Mouse (Mus musculus) heart, embryonic 14.5 days (tissue): ENCODE data around the gene Sh3bp4. TPM values are rescaled to one million over a fixed set of nuclear protein-coding genes. Genes with fewer than 3 reads are reported as not detected.

Source experiments
- ATAC-seq: fragments of 200-750 bp; cut with Nextera tagmentation; 2 replicates; pipeline ENCODE4 v1.8.0; 2017; ENCODE audit warnings: low read depth, moderate TSS enrichment; ENCODE audit not compliant: insufficient number of reproducible peaks, insufficient read depth, low FRiP score
- H3K27ac ChIP-seq, 2 experiments: fragments of 200-500 bp in 1 of 2; fragments of 300-500 bp in 1 of 2; sonication (generic) in 1 of 2; replicated peaks in 1 of 2; 2 replicates each; pipeline ENCODE4 v1.5.1; 2012 to 2014; ENCODE audit warnings: low read depth in 2 of 2, low read length in 2 of 2, control low read depth in 1 of 2, mild to moderate bottlenecking in 1 of 2, mixed read lengths in 1 of 2; ENCODE audit not compliant: control insufficient read depth in 1 of 2, insufficient read depth in 1 of 2
- H3K27me3 ChIP-seq: fragments of 300-500 bp; sonication (generic); 2 replicates; pipeline ENCODE4 v1.6.1; 2014; ENCODE audit warnings: mild to moderate bottlenecking, low read length, control low read depth; ENCODE audit not compliant: control insufficient read depth, insufficient read depth
- H3K36me3 ChIP-seq: fragments of 300-500 bp; sonication (generic); 2 replicates; pipeline ENCODE4 v1.6.1; 2014; ENCODE audit warnings: mild to moderate bottlenecking, control low read depth, low read length, mixed read lengths; ENCODE audit not compliant: control insufficient read depth, insufficient read depth
- H3K4me1 ChIP-seq, 2 experiments: fragments of 200-500 bp in 1 of 2; fragments of 300-500 bp in 1 of 2; sonication (generic) in 1 of 2; 2 replicates each; pipeline ENCODE4 v1.6.1; 2012 to 2014; ENCODE audit warnings: low read length in 2 of 2, control low read depth in 1 of 2, mixed read lengths in 1 of 2; ENCODE audit not compliant: control insufficient read depth in 2 of 2, insufficient read depth in 2 of 2
- H3K4me2 ChIP-seq: fragments of 300-500 bp; sonication (generic); 2 replicates; pipeline ENCODE4 v1.6.1; 2014; ENCODE audit warnings: mild to moderate bottlenecking, low read length
- H3K4me3 ChIP-seq, 2 experiments: fragments of 200-500 bp in 1 of 2; fragments of 300-500 bp in 1 of 2; sonication (generic) in 1 of 2; 2 replicates each; pipeline ENCODE4 v1.5.1; 2012 to 2014; ENCODE audit warnings: low read length in 2 of 2, mild to moderate bottlenecking in 2 of 2, control low read depth in 1 of 2, low read depth in 1 of 2, moderate library complexity in 1 of 2; ENCODE audit not compliant: control insufficient read depth in 1 of 2, insufficient read depth in 1 of 2
- H3K9ac ChIP-seq: fragments of 300-500 bp; sonication (generic); 2 replicates; pipeline ENCODE4 v1.6.1; 2014; ENCODE audit warnings: mild to moderate bottlenecking, low read length
- H3K9me3 ChIP-seq: fragments of 300-500 bp; sonication (generic); 2 replicates; pipeline ENCODE4 v1.6.1; 2016; ENCODE audit warnings: low read length, control low read depth; ENCODE audit not compliant: control insufficient read depth
- WGBS: fragments of 180-500 bp; shearing (Covaris S2); extraction: QIAGEN DNeasy Blood & Tissue Kit; methylation state at CpG from one replicate; pipeline ENCODE4 v1.1.7; 2014; 5-methylcytosine and 5-hydroxymethylcytosine counted together
- polyA plus RNA-seq: library from polyadenylated mRNA; unstranded; fragments of >200 nt; fragmentation: Nextera tagmentation; extraction: Ambion mirVana; gene quantifications from 2 replicates; pipeline ENCODE4 v1.2.1, GENCODE M21; 2014

Sh3bp4 gene
- polyA plus RNA-seq, 1 experiment from 2014 or later, result 17.2 TPM

DNA sequence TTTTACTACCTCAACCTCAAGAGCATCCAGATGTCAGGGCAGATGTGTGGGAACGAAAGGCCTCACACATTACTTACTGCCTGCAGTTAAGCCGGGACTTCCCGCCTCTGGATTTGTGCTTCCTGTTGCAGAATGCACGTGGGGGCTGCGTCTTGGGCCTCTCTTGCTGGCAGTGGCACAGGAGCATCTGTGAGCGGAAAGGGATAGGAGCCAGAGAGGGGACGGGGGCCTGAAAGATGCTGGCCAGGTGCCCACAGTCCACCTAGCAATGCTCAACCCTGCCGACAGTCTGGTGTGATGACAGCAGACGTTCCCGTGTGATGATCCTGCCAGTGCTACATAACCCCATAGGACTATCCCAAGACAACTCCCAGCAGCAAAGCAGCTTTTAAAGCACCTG is 17.9 kb downstream of the Sh3bp4 start:
- H3K36me3 ChIP-seq, result no peaks in the 10 kb centered on the region
- H3K4me3 ChIP-seq, result no peak overlapping the region
- H3K27me3 ChIP-seq, result no peaks in the 10 kb centered on the region
- no peaks in the 10 kb centered on the region for H3K9me3 ChIP-seq
- H3K27ac ChIP-seq, result no peak overlapping the region
- H3K4me1 ChIP-seq, result peaks cover 54 to 66% of the 10 kb centered on the region in 2 experiments
- H3K4me2 ChIP-seq, result no peak overlapping the region
- 38% methylated on average over 10 of the region's 10 CpGs for WGBS
- H3K9ac ChIP-seq, result no peak overlapping the region
- no peak for ATAC-seq

DNA sequence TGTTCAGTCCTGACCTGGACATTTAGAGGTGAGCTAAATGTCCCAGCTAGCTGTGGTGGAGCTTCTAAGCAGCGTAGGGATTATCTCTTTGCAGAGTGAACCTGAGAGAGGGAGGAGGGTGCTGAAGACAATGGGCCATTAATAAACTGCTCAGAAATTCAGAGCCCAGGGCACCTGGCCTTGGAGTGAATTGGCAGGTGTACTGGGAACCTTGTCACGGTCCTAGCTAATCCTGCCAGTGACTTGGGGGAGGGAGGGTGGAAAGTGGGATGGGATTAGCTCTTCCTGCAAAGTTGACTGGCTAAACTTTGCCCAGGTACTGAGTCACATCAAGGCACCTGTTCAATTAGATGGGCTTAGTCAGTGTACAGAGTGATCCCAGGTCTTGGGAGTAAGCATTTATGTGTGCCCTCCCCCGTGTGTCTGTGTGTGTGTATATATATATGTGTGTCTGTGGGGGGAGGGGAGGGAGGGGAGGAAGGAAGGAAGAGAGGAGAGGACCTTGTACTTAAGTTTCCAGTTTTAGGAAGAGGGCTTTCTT is 18.6 kb downstream of the Sh3bp4 start:
- peak overlapping the region in 1 of 2 experiments; percentile 58; a peak in 1 of 4 replicates for H3K27ac ChIP-seq

GRCm38 (mm10) chr1:89089821-89090600 is 19.8 kb downstream of the Sh3bp4 start:
- H3K27ac ChIP-seq, result peak overlapping the region; percentile 47 to 58
- no peaks in the 10 kb centered on the region for H3K36me3 ChIP-seq
- no peak overlapping the region for H3K4me3 ChIP-seq
- H3K9ac ChIP-seq, result no peak overlapping the region
- no peaks in the 10 kb centered on the region for H3K9me3 ChIP-seq
- 51% methylated on average over 21 of the region's 21 CpGs for WGBS
- peaks cover 69 to 85% of the 10 kb centered on the region in 2 experiments for H3K4me1 ChIP-seq
- H3K4me2 ChIP-seq, result no peak overlapping the region
- H3K27me3 ChIP-seq, result no peaks in the 10 kb centered on the region
- ATAC-seq, result no peak

More for the DNA sequence above, 18.6 kb downstream of the Sh3bp4 start:
- Histone ChIP-seq H3K4me1 (peaks cover 61 to 73% of the 10 kb centered on the region in 2 experiments), H3K4me2 (no peak overlapping the region), H3K4me3 (no peak overlapping the region), H3K9ac (no peak overlapping the region), H3K27me3 (no peaks in the 10 kb centered on the region), H3K9me3 (no peaks in the 10 kb centered on the region), H3K36me3 (no peaks in the 10 kb centered on the region)
- ATAC-seq, result no peak
- WGBS, result 37% methylated on average over 3 of the region's 3 CpGs

- no peaks in the 10 kb centered on the region for H3K36me3 ChIP-seq
- H3K27me3 ChIP-seq, result no peaks in the 10 kb centered on the region
- H3K9me3 ChIP-seq, result no peaks in the 10 kb centered on the region
- no peak overlapping the region for H3K9ac ChIP-seq
- WGBS, result 71% methylated on average over 8 of the region's 8 CpGs
- H3K4me1 ChIP-seq, result peaks cover 72 to 92% of the 10 kb centered on the region in 2 experiments
- H3K4me3 ChIP-seq, result no peak overlapping the region
- no peak overlapping the region for H3K4me2 ChIP-seq
- 0 out of 4 replicates have a peak overlapping the region, but pooled peaks of 1 of the 2 experiments have one; percentile 3 for H3K27ac ChIP-seq
- no peak for ATAC-seq
Observed at GRCm38 (mm10) chr1:89090676-89091075, 20.5 kb downstream of the Sh3bp4 start.

DNA sequence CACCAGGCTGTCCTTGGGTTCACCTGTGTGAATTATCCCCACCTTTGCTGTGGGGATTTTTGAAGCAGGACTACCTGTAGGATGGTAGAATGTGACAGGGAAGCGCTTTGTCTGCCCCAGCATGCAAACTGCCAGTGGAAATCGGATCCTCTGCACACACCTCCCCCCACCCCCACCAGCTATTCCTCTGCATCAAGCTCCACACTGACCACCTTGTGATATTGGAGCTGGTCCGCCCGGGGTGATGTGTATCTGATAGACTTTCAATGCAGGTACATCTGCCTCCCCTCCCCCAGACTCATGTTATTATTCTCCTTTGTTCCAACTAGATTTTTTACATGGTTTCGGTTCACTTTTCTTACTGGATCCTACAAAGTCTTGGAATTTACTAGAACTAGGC is 21.8 kb downstream of the Sh3bp4 start:
- WGBS, result 49% methylated on average over 5 of the region's 5 CpGs
- Histone ChIP-seq H3K4me1 (peaks cover 71 to 89% of the 10 kb centered on the region in 2 experiments), H3K4me3 (no peak overlapping the region)

GRCm38 (mm10) chr1:89092442-89092991 is 22.3 kb downstream of the Sh3bp4 start:
- ATAC-seq, result 0 out of 2 replicates have a peak, but pooled peaks have one; percentile 20
- Histone ChIP-seq H3K9ac (peak overlapping the region; percentile 59), H3K27me3 (no peaks in the 10 kb centered on the region), H3K4me2 (peak overlapping the region; percentile 58), H3K36me3 (no peaks in the 10 kb centered on the region), H3K27ac (peak overlapping the region; percentile 81 to 84), H3K9me3 (no peaks in the 10 kb centered on the region), H3K4me3 (peak overlapping the region; percentile 10 to 13; a peak in 1 of 4 replicates), H3K4me1 (peaks cover 67 to 85% of the 10 kb centered on the region in 2 experiments)
- WGBS, result 5% methylated on average over 19 of the region's 19 CpGs

More for the DNA sequence above, 21.8 kb downstream of the Sh3bp4 start:
- Histone ChIP-seq H3K4me2 (peak overlapping the region; percentile 58), H3K9ac (peak overlapping the region; percentile 58), H3K27ac (peak overlapping the region; percentile 81 to 84), H3K36me3 (no peaks in the 10 kb centered on the region), H3K9me3 (no peaks in the 10 kb centered on the region), H3K27me3 (no peaks in the 10 kb centered on the region)
- ATAC-seq, result no peak

DNA sequence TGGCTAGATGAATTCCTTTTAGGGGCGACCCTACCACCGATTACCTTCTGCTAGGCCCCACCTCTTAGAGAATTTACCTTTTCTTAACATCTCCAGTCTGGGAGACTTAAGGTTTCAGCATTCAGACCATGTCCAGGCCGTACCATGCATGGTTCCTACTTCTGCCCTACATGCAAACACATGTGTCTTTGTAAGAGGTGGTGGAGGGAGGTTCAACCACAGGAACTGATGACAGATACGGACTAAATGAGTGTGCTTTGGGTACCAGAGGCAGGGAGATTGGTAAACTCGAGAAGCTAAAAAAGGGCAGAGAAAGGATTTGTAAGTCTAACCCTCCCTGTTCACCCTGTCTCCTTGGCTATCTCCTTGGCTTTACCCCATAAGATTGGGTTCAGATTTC is 23.5 kb downstream of the Sh3bp4 start:
- no peaks in the 10 kb centered on the region for H3K27me3 ChIP-seq
- WGBS, result 68% methylated on average over 5 of the region's 5 CpGs
- no peaks in the 10 kb centered on the region for H3K36me3 ChIP-seq
- no peak overlapping the region for H3K4me2 ChIP-seq
- no peak for ATAC-seq
- H3K4me3 ChIP-seq, result no peak overlapping the region
- peaks cover 59 to 73% of the 10 kb centered on the region in 2 experiments for H3K4me1 ChIP-seq
- H3K27ac ChIP-seq, result peak overlapping the region; percentile 19 to 81
- H3K9ac ChIP-seq, result no peak overlapping the region
- no peaks in the 10 kb centered on the region for H3K9me3 ChIP-seq
